Mouse (Mus musculus): ENCODE measurements at regions not wholly inside any gene's neighbourhood (a gene's known extent, or its start where the extent isn't known, plus 50 kb on each side); places are given as distances from the start of the nearest gene placed in this dataset.

- ATAC-seq (replicated peaks; ENCODE audit: low FRiP score, low TSS enrichment, low read depth) (no peak), DNase-seq (ENCODE audit: low spot score) (no peak)
- WGBS, result 83% methylated on average over 6 of the region's 6 CpGs
- no peak overlapping the region for H3K9ac ChIP-seq (ENCODE audit: low read length)
- no peak overlapping the region for H3K4me2 ChIP-seq (ENCODE audit: low read length)
- H3K27ac ChIP-seq (ENCODE audit: low read depth), result no peak overlapping the region
- no peaks in the 10 kb centered on the region for H3K27me3 ChIP-seq (replicated peaks; ENCODE audit: control insufficient read depth, insufficient read depth, low read length)
- H3K4me1 ChIP-seq (replicated peaks; ENCODE audit: control insufficient read depth, insufficient read depth, low read length), result peaks cover 11% of the 10 kb centered on the region
- no peaks in the 10 kb centered on the region for H3K9me3 ChIP-seq (ENCODE audit: control insufficient read depth, low read length)
- H3K36me3 ChIP-seq (ENCODE audit: control insufficient read depth, insufficient read depth, low read length), result no peaks in the 10 kb centered on the region
- H3K4me3 ChIP-seq (ENCODE audit: low read depth, low read length), result no peak overlapping the region
Observed at GRCm38 (mm10) chr15:10767535-10767934, 53.1 kb upstream of the Rai14 start.

- DNase-seq (ENCODE audit: low spot score), result no peak
- H3K27me3 ChIP-seq (replicated peaks; ENCODE audit: control insufficient read depth, insufficient read depth, low read length), result no peaks in the 10 kb centered on the region
- H3K36me3 ChIP-seq (ENCODE audit: control insufficient read depth, insufficient read depth, low read length), result no peaks in the 10 kb centered on the region
- H3K27ac ChIP-seq (ENCODE audit: low read depth), result no peak overlapping the region
- ATAC-seq (replicated peaks; ENCODE audit: low FRiP score, low TSS enrichment, low read depth), result no peak
- no peak overlapping the region for H3K9ac ChIP-seq (ENCODE audit: low read length)
- no peak overlapping the region for H3K4me2 ChIP-seq (ENCODE audit: low read length)
- 27% methylated on average over 5 of the region's 5 CpGs for WGBS
- H3K9me3 ChIP-seq (ENCODE audit: control insufficient read depth, low read length), result no peaks in the 10 kb centered on the region
- peaks cover 11% of the 10 kb centered on the region for H3K4me1 ChIP-seq (replicated peaks; ENCODE audit: control insufficient read depth, insufficient read depth, low read length)
- no peak overlapping the region for H3K4me3 ChIP-seq (ENCODE audit: low read depth, low read length)
Observed at GRCm38 (mm10) chr15:10770410-10771310, 56.2 kb upstream of the Rai14 start.

- WGBS, result 17% methylated on average over 4 of the region's 4 CpGs
- no peak overlapping the region for H3K9ac ChIP-seq (ENCODE audit: low read length)
- peaks cover 11% of the 10 kb centered on the region for H3K4me1 ChIP-seq (replicated peaks; ENCODE audit: control insufficient read depth, insufficient read depth, low read length)
- no peaks in the 10 kb centered on the region for H3K27me3 ChIP-seq (replicated peaks; ENCODE audit: control insufficient read depth, insufficient read depth, low read length)
- ATAC-seq (replicated peaks; ENCODE audit: low FRiP score, low TSS enrichment, low read depth) (no peak), DNase-seq (ENCODE audit: low spot score) (no peak)
- no peak overlapping the region for H3K4me3 ChIP-seq (ENCODE audit: low read depth, low read length)
- no peak overlapping the region for H3K4me2 ChIP-seq (ENCODE audit: low read length)
- no peaks in the 10 kb centered on the region for H3K36me3 ChIP-seq (ENCODE audit: control insufficient read depth, insufficient read depth, low read length)
- H3K9me3 ChIP-seq (ENCODE audit: control insufficient read depth, low read length), result no peaks in the 10 kb centered on the region
- H3K27ac ChIP-seq (ENCODE audit: low read depth), result no peak overlapping the region
Observed at GRCm38 (mm10) chr15:10771311-10771690, 56.9 kb upstream of the Rai14 start.

GRCm38 (mm10) chr15:10779941-10780620 lies 65.7 kb upstream of the Rai14 start:
- no peak for DNase-seq (ENCODE audit: low spot score)
- WGBS, result 80% methylated on average over 13 of the region's 13 CpGs
- no peaks in the 10 kb centered on the region for H3K4me1 ChIP-seq (replicated peaks; ENCODE audit: control insufficient read depth, insufficient read depth, low read length)
- no peaks in the 10 kb centered on the region for H3K36me3 ChIP-seq (ENCODE audit: control insufficient read depth, insufficient read depth, low read length)
- H3K27me3 ChIP-seq (replicated peaks; ENCODE audit: control insufficient read depth, insufficient read depth, low read length), result no peaks in the 10 kb centered on the region
- ATAC-seq (replicated peaks; ENCODE audit: low FRiP score, low TSS enrichment, low read depth), result no peak
- H3K9me3 ChIP-seq (ENCODE audit: control insufficient read depth, low read length), result no peaks in the 10 kb centered on the region
- no peak overlapping the region for H3K4me3 ChIP-seq (ENCODE audit: low read depth, low read length)
- H3K4me2 ChIP-seq (ENCODE audit: low read length), result no peak overlapping the region
- no peak overlapping the region for H3K27ac ChIP-seq (ENCODE audit: low read depth)
- H3K9ac ChIP-seq (ENCODE audit: low read length), result no peak overlapping the region

- Histone ChIP-seq H3K27me3 (replicated peaks; ENCODE audit: control insufficient read depth, insufficient read depth, low read length) (no peaks in the 10 kb centered on the region), H3K27ac (ENCODE audit: low read depth) (no peak overlapping the region), H3K36me3 (ENCODE audit: control insufficient read depth, insufficient read depth, low read length) (no peaks in the 10 kb centered on the region), H3K4me3 (ENCODE audit: low read depth, low read length) (no peak overlapping the region), H3K9ac (ENCODE audit: low read length) (no peak overlapping the region), H3K4me2 (ENCODE audit: low read length) (no peak overlapping the region), H3K4me1 (replicated peaks; ENCODE audit: control insufficient read depth, insufficient read depth, low read length) (peaks cover 4% of the 10 kb centered on the region), H3K9me3 (ENCODE audit: control insufficient read depth, low read length) (no peaks in the 10 kb centered on the region)
- 36% methylated on average over 6 of the region's 6 CpGs for WGBS
- DNase-seq (ENCODE audit: low spot score), result no peak
- ATAC-seq (replicated peaks; ENCODE audit: low FRiP score, low TSS enrichment, low read depth), result no peak
Observed at GRCm38 (mm10) chr15:10789371-10789770, 74.9 kb upstream of the Rai14 start.

- Histone ChIP-seq H3K27me3 (replicated peaks; ENCODE audit: control insufficient read depth, insufficient read depth, low read length) (no peaks in the 10 kb centered on the region), H3K9me3 (ENCODE audit: control insufficient read depth, low read length) (no peaks in the 10 kb centered on the region), H3K4me2 (ENCODE audit: low read length) (no peak overlapping the region), H3K4me3 (ENCODE audit: low read depth, low read length) (no peak overlapping the region), H3K27ac (ENCODE audit: low read depth) (no peak overlapping the region), H3K9ac (ENCODE audit: low read length) (no peak overlapping the region), H3K36me3 (ENCODE audit: control insufficient read depth, insufficient read depth, low read length) (no peaks in the 10 kb centered on the region), H3K4me1 (replicated peaks; ENCODE audit: control insufficient read depth, insufficient read depth, low read length) (peaks cover 4% of the 10 kb centered on the region)
- DNase-seq (ENCODE audit: low spot score) (no peak), ATAC-seq (replicated peaks; ENCODE audit: low FRiP score, low TSS enrichment, low read depth) (no peak)
- WGBS, result 86% methylated on average over 3 of the region's 3 CpGs
Observed at GRCm38 (mm10) chr15:10790862-10791497, 76.6 kb upstream of the Rai14 start.

- Histone ChIP-seq H3K9ac (ENCODE audit: low read length) (no peak overlapping the region), H3K4me2 (ENCODE audit: low read length) (no peak overlapping the region), H3K27ac (ENCODE audit: low read depth) (no peak overlapping the region), H3K4me3 (ENCODE audit: low read depth, low read length) (no peak overlapping the region), H3K27me3 (replicated peaks; ENCODE audit: control insufficient read depth, insufficient read depth, low read length) (no peaks in the 10 kb centered on the region), H3K4me1 (replicated peaks; ENCODE audit: control insufficient read depth, insufficient read depth, low read length) (peaks cover 4% of the 10 kb centered on the region), H3K36me3 (ENCODE audit: control insufficient read depth, insufficient read depth, low read length) (no peaks in the 10 kb centered on the region), H3K9me3 (ENCODE audit: control insufficient read depth, low read length) (no peaks in the 10 kb centered on the region)
- WGBS, result 81% methylated on average over 3 of the region's 3 CpGs
- no peak for ATAC-seq (replicated peaks; ENCODE audit: low FRiP score, low TSS enrichment, low read depth)
- DNase-seq (ENCODE audit: low spot score), result no peak
Observed at GRCm38 (mm10) chr15:10791516-10792112, 77.2 kb upstream of the Rai14 start.

- H3K4me1 ChIP-seq (replicated peaks; ENCODE audit: control insufficient read depth, insufficient read depth, low read length), result peaks cover 4% of the 10 kb centered on the region
- H3K36me3 ChIP-seq (ENCODE audit: control insufficient read depth, insufficient read depth, low read length), result no peaks in the 10 kb centered on the region
- H3K9ac ChIP-seq (ENCODE audit: low read length), result no peak overlapping the region
- no peak for ATAC-seq (replicated peaks; ENCODE audit: low FRiP score, low TSS enrichment, low read depth)
- no peaks in the 10 kb centered on the region for H3K27me3 ChIP-seq (replicated peaks; ENCODE audit: control insufficient read depth, insufficient read depth, low read length)
- DNase-seq (ENCODE audit: low spot score), result no peak
- H3K4me2 ChIP-seq (ENCODE audit: low read length), result no peak overlapping the region
- H3K9me3 ChIP-seq (ENCODE audit: control insufficient read depth, low read length), result no peaks in the 10 kb centered on the region
- no peak overlapping the region for H3K4me3 ChIP-seq (ENCODE audit: low read depth, low read length)
- WGBS, result 63% methylated on average over 7 of the region's 7 CpGs
- H3K27ac ChIP-seq (ENCODE audit: low read depth), result no peak overlapping the region
Observed at GRCm38 (mm10) chr15:10792156-10792555, 77.7 kb upstream of the Rai14 start.

Measured in intestine, embryonic 14.5 days (tissue).